Mouse (Mus musculus) Patski (cell line): ENCODE data around the gene Kat2b. TPM values are rescaled to one million over a fixed set of nuclear protein-coding genes. Genes with fewer than 3 reads are reported as not detected.

ENCODE experiments used
- ATAC-seq: fragments of 100-300 bp; one replicate; pipeline ENCODE4 v1.8.0; 2021
- CTCF ChIA-PET: fragments of 350-600 bp; sonication (Branson Sonifier 250); formaldehyde crosslinking; loops from one replicate; lab custom pipeline; 2022; ENCODE audit warnings: inconsistent platforms; lab: Charles Lee
- POLR2A ChIA-PET: fragments of 350-600 bp; sonication (Branson Sonifier 250); formaldehyde crosslinking; loops from one replicate; lab custom pipeline; 2022; ENCODE audit warnings: antibody characterized with exemption, inconsistent platforms; lab: Charles Lee
- DNase-seq: peaks from one replicate; pipeline ENCODE4 v3.0.0-alpha.2; 2011; ENCODE audit warnings: low read depth, low spot score
- H3K27me3 ChIP-seq: fragments of 371-371 bp; one replicate; pipeline ENCODE4 v1.5.1; 2021
- CTCF ChIP-seq: fragments of 100-300 bp; IDR thresholded peaks from one replicate; pipeline ENCODE4 v1.5.1; 2021
- in situ Hi-C: fragments of 300-500 bp; cut with MboI; formaldehyde crosslinking; loops from 3 replicates; pipeline ENCODE4 v1.11.1; 2018; ENCODE audit warnings: low pct_unique_long_range_greater_than_20kb, mixed read lengths
- polyA plus RNA-seq: library from polyadenylated mRNA; unstranded; gene quantifications from one replicate; pipeline ENCODE4 v1.2.3, GENCODE M21; 2021

Gene Kat2b
- polyA plus RNA-seq, 1 experiment from 2014 or later, result 53.3 TPM

GRCm38 (mm10) chr17:53551306-53552299, 15.1 kb upstream of the Kat2b start:
- DNase-seq (no peak), ATAC-seq (no peak)
- in situ Hi-C loops, result no loop called here
- H3K27me3 ChIP-seq, result no peaks in the 10 kb centered on the region
- ChIA-PET CTCF (interaction anchor here (0.9 to 1.5 kb wide), 4 partner anchors 20 to 49 kb away, joined by 3 to 5 read pairs (median 4); no protein-coding TSS in a partner anchor), POLR2A (no interaction called here)
- no peak for TF ChIP-seq CTCF

GRCm38 (mm10) chr17:53554088-53554487, 12.6 kb upstream of the Kat2b start:
- ATAC-seq, result peak; percentile 82
- ChIA-PET CTCF (interaction anchor here (1.0 to 1.6 kb wide), 3 partner anchors 12 to 19 kb away, joined by 3 read pairs; no protein-coding TSS in a partner anchor), POLR2A (interaction anchor here (0.9 kb wide), 1 partner anchor 20 kb away, joined by 3 read pairs; no protein-coding TSS in a partner anchor)
- no peak for DNase-seq
- in situ Hi-C loops, result no loop called here
- H3K27me3 ChIP-seq, result no peaks in the 10 kb centered on the region
- TF ChIP-seq CTCF, result peak; percentile 61

- DNase-seq (no peak), ATAC-seq (no peak)
- ChIA-PET POLR2A (no interaction called here), CTCF (interaction anchor here (1.0 to 1.6 kb wide), 4 partner anchors 11 to 20 kb away, joined by 3 to 4 read pairs (median 3); no protein-coding TSS in a partner anchor)
- no peaks in the 10 kb centered on the region for H3K27me3 ChIP-seq
- TF ChIP-seq CTCF, result no peak
- in situ Hi-C loops, result no loop called here
These were observed 11.8 kb upstream of the Kat2b start for GRCm38 (mm10) chr17:53554813-53555212.

GRCm38 (mm10) chr17:53557443-53557842, 9.2 kb upstream of the Kat2b start:
- in situ Hi-C loops, result no loop called here
- H3K27me3 ChIP-seq, result no peaks in the 10 kb centered on the region
- CTCF ChIA-PET, result no interaction called here
- no peak for TF ChIP-seq CTCF
- POLR2A ChIA-PET, result no interaction called here
- no peak for DNase-seq
- ATAC-seq, result no peak

- ATAC-seq (no peak), DNase-seq (no peak)
- ChIA-PET POLR2A (interaction anchor here (0.6 kb wide), 2 partner anchors 17 to 62 kb away, joined by 3 to 5 read pairs; no protein-coding TSS in a partner anchor), CTCF (no interaction called here)
- no peaks in the 10 kb centered on the region for H3K27me3 ChIP-seq
- in situ Hi-C loops, result no loop called here
- TF ChIP-seq CTCF, result no peak
These were observed 7.0 kb upstream of the Kat2b start for GRCm38 (mm10) chr17:53559646-53560045.

GRCm38 (mm10) chr17:53561458-53562029, 5.1 kb upstream of the Kat2b start:
- in situ Hi-C loops, result no loop called here
- DNase-seq, result no peak

GRCm38 (mm10) chr17:53564837-53565236, 1.8 kb upstream of the Kat2b start:
- ChIA-PET CTCF (interaction anchor here (1.2 kb wide), 1 partner anchor 37 kb away, joined by 3 read pairs; no protein-coding TSS in a partner anchor), POLR2A (interaction anchor here (0.7 to 1.3 kb wide), 2 partner anchors 16 to 27 kb away, joined by 3 to 12 read pairs; no protein-coding TSS in a partner anchor)
- ATAC-seq (no peak), DNase-seq (no peak)
- in situ Hi-C loops, result no loop called here
- H3K27me3 ChIP-seq, result no peaks in the 10 kb centered on the region
- no peak for TF ChIP-seq CTCF

More at GRCm38 (mm10) chr17:53561458-53562029, 5.1 kb upstream of the Kat2b start:
- ChIA-PET CTCF (no interaction called here), POLR2A (no interaction called here)
- H3K27me3 ChIP-seq, result no peaks in the 10 kb centered on the region
- no peak for TF ChIP-seq CTCF
- no peak for ATAC-seq

GRCm38 (mm10) chr17:53566919-53567345, 271 bp downstream of the Kat2b start:
- POLR2A ChIA-PET, result interaction anchor here (0.9 to 1.2 kb wide), 3 partner anchors 24 to 71 kb away, joined by 3 read pairs; no protein-coding TSS in a partner anchor
- no peak for DNase-seq
- peak; percentile 63 for TF ChIP-seq CTCF
- no peaks in the 10 kb centered on the region for H3K27me3 ChIP-seq
- CTCF ChIA-PET, result interaction anchor here (1.0 to 4.1 kb wide), 2 partner anchors 15 to 51 kb away, joined by 3 to 24 read pairs; no protein-coding TSS in a partner anchor
- in situ Hi-C loops, result no loop called here
- ATAC-seq, result peak; percentile 57

GRCm38 (mm10) chr17:53567346-53568101, 863 bp downstream of the Kat2b start:
- CTCF ChIA-PET, result interaction anchor here (1.0 to 4.1 kb wide), 4 partner anchors 11 to 78 kb away, joined by 3 to 24 read pairs (median 5); no protein-coding TSS in a partner anchor
- POLR2A ChIA-PET, result interaction anchor here (0.9 to 1.6 kb wide), 4 partner anchors 20 to 70 kb away, joined by 3 to 9 read pairs (median 3); no protein-coding TSS in a partner anchor
- DNase-seq, result no peak
- in situ Hi-C loops, result no loop called here
- peak; percentile 36 for ATAC-seq
- no peaks in the 10 kb centered on the region for H3K27me3 ChIP-seq
- peak; percentile 43 for TF ChIP-seq CTCF
